Mouse (Mus musculus): ENCODE data around the gene Dgkh.

GRCm38 (mm10) chr14:78641314-78641713 lies 91.3 kb downstream of the Dgkh start:
- TF ChIP-seq CTCF (IDR thresholded peaks at IDR 0.05; ENCODE audit: control insufficient read depth, insufficient read depth, insufficient replicate concordance, low read depth, low read length) (no peak), POLR2A (IDR thresholded peaks at IDR 0.05; ENCODE audit: control insufficient read depth, low read depth, low read length) (no peak)
